Mouse (Mus musculus) kidney, adult 2 months (tissue): ENCODE data around the gene Fam53a.
A peak's percentile ranks its signal among the peaks of the same experiment; 100 is the strongest.

Experiments used
- CTCF ChIP-seq: fragments of 200-500 bp; conservative IDR thresholded peaks from 2 replicates; pipeline ENCODE4 v1.5.1; 2011; ENCODE audit warnings: low read depth, mild to moderate bottlenecking, control low read depth, low read length, moderate library complexity, mixed read lengths; ENCODE audit not compliant: insufficient read depth, insufficient read length
- POLR2A ChIP-seq: fragments of 200-500 bp; IDR thresholded peaks from one replicate; pipeline ENCODE4 v1.6.1; 2011; ENCODE audit warnings: low read depth, low read length, control low read depth

DNA sequence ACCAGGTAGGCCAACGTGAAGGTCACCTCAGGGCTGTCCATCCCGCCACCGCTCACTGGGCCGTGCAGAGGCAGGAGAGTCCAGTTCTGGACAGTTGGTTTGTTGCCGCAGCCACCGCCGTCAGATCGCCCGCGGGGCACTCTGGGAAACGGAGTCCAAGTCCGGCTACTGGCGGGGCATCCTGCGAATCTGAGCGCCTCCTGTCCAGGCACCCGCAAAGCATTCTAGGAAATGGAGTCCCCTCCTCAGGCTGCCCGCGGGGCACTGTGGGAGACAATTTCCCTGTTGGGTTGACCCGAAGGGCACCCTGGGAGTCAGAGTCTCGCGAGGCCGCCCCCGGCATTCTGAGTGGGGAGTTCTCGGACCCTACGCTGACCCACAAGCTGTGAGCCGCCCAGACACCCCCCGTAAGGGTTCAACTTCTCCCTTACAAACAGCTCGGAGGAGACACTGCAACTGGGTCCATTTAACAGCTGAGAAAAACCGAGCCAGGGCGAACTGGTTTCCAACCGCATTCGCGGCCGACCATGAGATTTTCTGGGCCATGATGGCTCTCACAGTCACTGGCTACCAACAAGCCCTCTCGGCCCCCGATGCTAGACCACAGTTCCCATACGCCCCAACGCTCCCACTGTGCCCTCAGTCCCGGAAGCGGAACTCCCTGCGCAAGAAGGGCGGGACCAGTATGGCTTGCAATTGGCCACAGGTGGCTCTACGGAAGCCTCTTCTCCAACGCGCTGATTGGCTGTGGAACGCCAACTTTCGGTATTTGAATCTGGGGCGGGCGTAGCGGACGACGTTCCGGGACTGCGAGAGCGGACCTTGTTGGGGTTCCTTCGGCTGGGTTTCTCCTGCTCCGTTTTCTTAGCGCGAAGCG, 28.6 kb upstream of the Fam53a start, which contains the start of the genes Tacc3 and Tmem129:
- TF ChIP-seq CTCF: no peak
- peak; percentile 62 for TF ChIP-seq POLR2A
